Mouse (Mus musculus): ENCODE data around the gene Naip1.
"Not testable (repeated sequence)": the region's sequence is repeated elsewhere in the genome, so short reads cannot be mapped to it uniquely, and the experiment has no call there.

Gene Naip1

GRCm38 (mm10) chr13:100391021-100391420 is 61.6 kb downstream of the Naip1 start:
- not testable (repeated sequence) for DNase-seq

- DNase-seq = no peak
Observed at GRCm38 (mm10) chr13:100370536-100370935, 82.1 kb downstream of the Naip1 start.
